Mouse (Mus musculus): ENCODE measurements around the gene Ndufa13. TPM values are rescaled to one million over a fixed set of nuclear protein-coding genes. Genes with fewer than 3 reads are reported as not detected.

Ndufa13 gene
- polyA plus RNA-seq, 1 experiment from 2014 or later, result 205 TPM

DNA sequence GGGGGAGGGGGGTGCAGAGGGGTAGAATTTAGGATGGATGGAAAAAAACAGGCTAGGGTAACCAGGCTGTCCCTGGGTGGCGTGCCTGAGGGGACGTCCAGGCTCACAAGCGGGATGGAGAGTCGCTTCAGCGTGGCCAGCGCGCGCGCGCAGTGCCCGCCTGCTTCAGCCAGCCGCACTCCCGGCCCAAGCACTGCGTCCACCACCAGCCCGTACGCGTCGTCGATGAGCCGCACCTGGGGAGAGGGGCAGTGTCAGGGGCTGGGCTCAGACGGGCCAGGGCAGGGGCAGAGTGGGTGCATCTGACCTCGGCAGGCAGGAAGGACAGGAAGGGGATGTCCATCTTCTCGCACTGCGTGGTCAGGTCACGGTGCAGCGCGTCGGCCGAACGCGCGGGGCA, 13.5 kb downstream of the Ndufa13 start:
- H3K4me2 ChIP-seq (replicated peaks; ENCODE audit: low read depth), result peak overlapping the region; percentile 52
- no peaks in the 10 kb centered on the region for H3K9me3 ChIP-seq (ENCODE audit: control insufficient read depth, low read length)
- no peak overlapping the region; the same call in 1 of the 2 replicates for H3K9ac ChIP-seq (ENCODE audit: low read length)
- H3K4me3 ChIP-seq (ENCODE audit: low read depth, low read length), result peak overlapping the region; percentile 30
- no peaks in the 10 kb centered on the region; the same call in 1 of the 2 replicates for H3K36me3 ChIP-seq (ENCODE audit: control insufficient read depth, insufficient read depth, low read length)
- no peak for ATAC-seq (ENCODE audit: low FRiP score, low TSS enrichment)
- no peak overlapping the region for H3K27ac ChIP-seq (replicated peaks)
- peaks cover 24% of the 10 kb centered on the region for H3K27me3 ChIP-seq (ENCODE audit: control insufficient read depth, insufficient read depth, low read length)
- TF ChIP-seq EP300 (optimal IDR thresholded peaks at IDR 0.05) (no peak), CTCF (IDR thresholded peaks at IDR 0.05; ENCODE audit: low read depth) (no peak)
- no peaks in the 10 kb centered on the region for H3K4me1 ChIP-seq (replicated peaks; ENCODE audit: control insufficient read depth, insufficient read depth)
- DNase-seq (ENCODE audit: low spot score), result no peak
- 4% methylated on average over 32 of the region's 32 CpGs for WGBS

DNA sequence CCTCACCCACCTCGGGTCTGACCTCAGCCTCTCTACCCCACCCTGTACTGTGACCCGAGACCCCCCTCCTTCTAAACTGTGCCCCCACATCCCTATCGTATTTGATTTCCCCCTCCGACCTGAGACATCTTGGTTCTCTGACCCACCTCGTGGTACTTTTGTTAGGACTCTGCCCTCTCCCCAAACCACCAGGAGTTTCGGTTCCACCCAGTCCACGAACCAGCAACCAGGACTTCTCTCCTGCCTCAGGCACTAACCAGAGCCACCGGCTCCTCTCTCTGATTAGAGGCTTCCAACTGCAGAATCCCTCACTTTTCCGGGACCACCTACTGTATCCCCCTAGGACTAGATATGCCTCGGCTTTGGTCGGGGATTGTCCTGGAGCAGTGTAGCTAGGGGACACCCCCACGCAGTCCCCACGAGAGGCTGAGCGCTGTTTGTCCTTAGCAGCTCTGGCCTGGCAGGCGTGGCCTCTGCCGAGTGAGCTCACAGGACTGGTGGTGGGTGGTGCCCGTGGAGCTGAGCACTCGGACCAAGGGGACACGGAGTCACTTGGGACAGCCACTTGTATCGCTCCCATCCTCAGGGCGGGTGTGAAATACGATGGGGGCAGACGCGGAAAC, 14.0 kb downstream of the Ndufa13 start:
- WGBS, result 6% methylated on average over 24 of the region's 24 CpGs
- Histone ChIP-seq H3K4me1 (replicated peaks; ENCODE audit: control insufficient read depth, insufficient read depth) (no peaks in the 10 kb centered on the region), H3K36me3 (ENCODE audit: control insufficient read depth, insufficient read depth, low read length) (no peaks in the 10 kb centered on the region; the same call in 1 of the 2 replicates), H3K4me3 (ENCODE audit: low read depth, low read length) (peak overlapping the region; percentile 30), H3K9me3 (ENCODE audit: control insufficient read depth, low read length) (no peaks in the 10 kb centered on the region), H3K4me2 (replicated peaks; ENCODE audit: low read depth) (peak overlapping the region; percentile 52), H3K27me3 (ENCODE audit: control insufficient read depth, insufficient read depth, low read length) (peaks cover 27% of the 10 kb centered on the region), H3K9ac (ENCODE audit: low read length) (no peak overlapping the region; the same call in 1 of the 2 replicates), H3K27ac (replicated peaks) (no peak overlapping the region)
- TF ChIP-seq CTCF (IDR thresholded peaks at IDR 0.05; ENCODE audit: low read depth), result no peak
- TF ChIP-seq EP300 (optimal IDR thresholded peaks at IDR 0.05), result no peak
- peak; percentile 25 for ATAC-seq (ENCODE audit: low FRiP score, low TSS enrichment)
- DNase-seq (ENCODE audit: low spot score), result no peak

DNA sequence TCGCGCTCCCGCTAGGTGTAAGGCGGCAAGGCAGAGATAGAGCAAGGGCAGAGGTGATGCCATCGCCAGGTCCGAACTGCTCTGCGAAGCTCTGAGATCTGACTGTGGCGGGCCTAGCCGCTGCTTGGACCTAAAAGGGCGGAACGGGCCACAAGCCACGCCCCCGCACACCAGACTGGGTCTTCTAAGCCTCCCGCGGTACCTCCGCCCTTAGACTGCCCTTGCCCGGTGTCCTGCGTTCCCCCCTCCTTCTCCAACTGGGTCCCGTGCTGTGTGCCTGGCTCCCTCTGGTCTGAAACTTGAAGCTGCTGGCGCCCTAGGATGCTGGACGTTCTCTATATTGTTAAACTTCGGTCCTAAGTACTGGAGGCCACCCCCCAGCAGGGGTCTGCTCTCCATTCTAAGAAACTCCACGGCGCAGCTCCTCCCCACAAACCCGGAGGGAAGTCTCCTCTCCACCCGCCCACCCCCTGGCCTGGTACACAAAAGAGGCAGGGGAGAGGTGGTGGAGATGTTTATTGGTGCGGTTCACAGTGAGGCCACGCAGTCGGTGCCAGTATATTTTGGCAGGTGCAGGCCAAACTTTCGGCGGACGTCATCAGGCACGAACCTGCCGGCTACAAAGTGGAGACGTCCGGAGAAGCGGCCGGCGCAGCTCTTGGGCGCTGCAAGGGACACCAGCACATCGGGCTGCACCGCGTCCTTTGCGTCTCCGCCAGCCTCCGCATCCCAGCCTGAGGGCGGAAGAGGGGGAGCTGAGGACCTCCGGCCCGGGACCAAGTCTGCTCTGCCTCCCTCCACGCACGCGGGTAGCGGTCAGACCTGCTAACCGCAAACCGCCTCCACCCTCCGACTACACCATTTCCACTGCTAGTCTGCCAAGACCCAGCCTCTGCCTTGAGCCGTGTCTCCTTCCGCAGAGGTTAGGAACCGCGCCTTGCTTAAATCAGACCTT, 14.8 kb downstream of the Ndufa13 start, which contains the start of gene Cilp2:
Cilp2 (minus strand) TSS at position 399 of the 955 bp plus-strand sequence.
- no peak within 1 kb of the TSS for H3K27ac ChIP-seq (replicated peaks)
- no peaks in the 10 kb centered on the region; the same call in 1 of the 2 replicates for H3K36me3 ChIP-seq (ENCODE audit: control insufficient read depth, insufficient read depth, low read length)
- DNase-seq (ENCODE audit: low spot score) (no peak), ATAC-seq (ENCODE audit: low FRiP score, low TSS enrichment) (peak; percentile 19; the same call in 1 of the 2 replicates)
- peaks cover 34% of the 10 kb centered on the region for H3K27me3 ChIP-seq (ENCODE audit: control insufficient read depth, insufficient read depth, low read length)
- peak within 1 kb of the TSS; percentile 52 for H3K4me2 ChIP-seq (replicated peaks; ENCODE audit: low read depth)
- H3K9me3 ChIP-seq (ENCODE audit: control insufficient read depth, low read length), result no peaks in the 10 kb centered on the region
- 0 out of 2 replicates have a peak within 1 kb of the TSS, but pooled peaks have one; percentile 4 for H3K9ac ChIP-seq (ENCODE audit: low read length)
- peak within 1 kb of the TSS; percentile 30 for H3K4me3 ChIP-seq (ENCODE audit: low read depth, low read length)
- TF ChIP-seq EP300 (optimal IDR thresholded peaks at IDR 0.05) (no peak), CTCF (IDR thresholded peaks at IDR 0.05; ENCODE audit: low read depth) (no peak)
- WGBS, result under 1% methylated on average over 59 of the region's 60 CpGs
- no peaks in the 10 kb centered on the region for H3K4me1 ChIP-seq (replicated peaks; ENCODE audit: control insufficient read depth, insufficient read depth)

DNA sequence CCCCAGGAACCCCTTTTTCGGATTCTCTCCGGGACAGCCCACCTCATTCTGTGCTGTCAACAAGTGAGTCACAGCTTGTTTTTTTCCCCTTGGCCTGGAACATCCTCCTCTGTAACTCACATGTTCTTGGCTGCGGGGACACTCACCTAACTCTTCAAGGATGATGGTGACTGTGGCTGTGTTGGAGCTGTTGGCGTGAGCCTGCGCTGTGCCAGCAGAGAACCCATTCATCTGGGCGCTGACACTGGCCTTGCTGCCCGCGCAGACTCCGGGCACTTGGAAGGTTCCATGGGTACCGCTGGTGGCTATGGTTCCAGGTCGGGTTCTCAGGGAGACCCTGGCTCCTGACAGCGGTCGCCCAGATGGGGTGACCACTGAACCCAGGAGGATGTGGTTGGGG, 18.2 kb downstream of the Ndufa13 start:
- H3K4me3 ChIP-seq (ENCODE audit: low read depth, low read length), result no peak overlapping the region
- no peak for DNase-seq (ENCODE audit: low spot score)
- TF ChIP-seq EP300 (optimal IDR thresholded peaks at IDR 0.05), result no peak
- H3K36me3 ChIP-seq (ENCODE audit: control insufficient read depth, insufficient read depth, low read length), result no peaks in the 10 kb centered on the region
- no peak overlapping the region for H3K27ac ChIP-seq (replicated peaks)
- no peak for ATAC-seq (ENCODE audit: low FRiP score, low TSS enrichment)
- no peaks in the 10 kb centered on the region for H3K4me1 ChIP-seq (replicated peaks; ENCODE audit: control insufficient read depth, insufficient read depth)
- no peaks in the 10 kb centered on the region for H3K9me3 ChIP-seq (ENCODE audit: control insufficient read depth, low read length)
- 58% methylated on average over 13 of the region's 13 CpGs for WGBS
- H3K9ac ChIP-seq (ENCODE audit: low read length), result no peak overlapping the region
- peaks cover 41% of the 10 kb centered on the region for H3K27me3 ChIP-seq (ENCODE audit: control insufficient read depth, insufficient read depth, low read length)
- H3K4me2 ChIP-seq (replicated peaks; ENCODE audit: low read depth), result no peak overlapping the region

DNA sequence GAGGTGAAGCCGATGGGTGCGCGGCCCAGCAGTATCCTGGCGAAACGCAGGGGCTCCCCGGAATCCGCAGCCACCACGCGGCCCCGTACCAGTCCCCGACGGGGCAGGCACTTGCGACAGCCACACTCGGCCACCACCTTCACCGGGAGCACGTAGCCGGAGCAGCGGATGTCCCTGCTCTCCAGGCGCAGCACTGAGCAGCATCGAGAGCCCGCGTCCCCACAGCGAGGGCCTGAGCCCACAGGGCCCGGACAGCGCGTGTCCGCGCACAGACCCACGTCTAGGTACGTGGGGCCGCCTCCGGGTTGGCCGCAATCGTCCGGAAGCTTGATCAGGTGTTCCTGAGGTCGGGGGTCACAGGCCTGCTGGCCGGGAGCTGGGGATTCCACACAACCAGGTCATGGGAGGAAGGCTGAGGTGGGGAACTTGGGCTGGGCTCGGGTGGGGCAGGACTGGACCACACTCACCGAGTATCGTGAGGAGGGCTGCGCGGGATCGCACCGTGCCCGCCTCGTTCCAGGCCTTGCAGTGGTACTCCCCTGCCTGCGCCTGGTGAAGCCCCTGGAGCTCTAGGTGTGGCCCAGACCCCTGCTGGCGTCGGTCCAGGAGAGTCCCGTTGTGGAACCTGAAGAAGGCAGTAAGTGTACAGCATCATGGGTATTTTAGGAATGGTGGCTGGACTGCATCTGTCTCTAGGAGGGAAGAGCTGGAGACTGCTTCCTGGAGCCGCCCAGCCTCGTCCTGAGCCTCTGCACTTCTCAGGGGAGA, 19.3 kb downstream of the Ndufa13 start:
- H3K36me3 ChIP-seq (ENCODE audit: control insufficient read depth, insufficient read depth, low read length), result no peaks in the 10 kb centered on the region
- H3K4me2 ChIP-seq (replicated peaks; ENCODE audit: low read depth), result no peak overlapping the region
- H3K9ac ChIP-seq (ENCODE audit: low read length), result no peak overlapping the region
- no peak for DNase-seq (ENCODE audit: low spot score)
- peaks cover 41% of the 10 kb centered on the region for H3K27me3 ChIP-seq (ENCODE audit: control insufficient read depth, insufficient read depth, low read length)
- no peak for ATAC-seq (ENCODE audit: low FRiP score, low TSS enrichment)
- H3K9me3 ChIP-seq (ENCODE audit: control insufficient read depth, low read length), result no peaks in the 10 kb centered on the region
- 17% methylated on average over 47 of the region's 52 CpGs for WGBS
- no peaks in the 10 kb centered on the region for H3K4me1 ChIP-seq (replicated peaks; ENCODE audit: control insufficient read depth, insufficient read depth)
- TF ChIP-seq EP300 (optimal IDR thresholded peaks at IDR 0.05) (no peak), CTCF (IDR thresholded peaks at IDR 0.05; ENCODE audit: low read depth) (no peak)
- peak overlapping the region; percentile 39; the same call in 1 of the 2 replicates for H3K4me3 ChIP-seq (ENCODE audit: low read depth, low read length)
- no peak overlapping the region for H3K27ac ChIP-seq (replicated peaks)

Measured in stomach, postnatal 0 days (tissue).